Comparison of ENCODE assay signal across 19 mouse cellular contexts in the genomic region with DNA sequence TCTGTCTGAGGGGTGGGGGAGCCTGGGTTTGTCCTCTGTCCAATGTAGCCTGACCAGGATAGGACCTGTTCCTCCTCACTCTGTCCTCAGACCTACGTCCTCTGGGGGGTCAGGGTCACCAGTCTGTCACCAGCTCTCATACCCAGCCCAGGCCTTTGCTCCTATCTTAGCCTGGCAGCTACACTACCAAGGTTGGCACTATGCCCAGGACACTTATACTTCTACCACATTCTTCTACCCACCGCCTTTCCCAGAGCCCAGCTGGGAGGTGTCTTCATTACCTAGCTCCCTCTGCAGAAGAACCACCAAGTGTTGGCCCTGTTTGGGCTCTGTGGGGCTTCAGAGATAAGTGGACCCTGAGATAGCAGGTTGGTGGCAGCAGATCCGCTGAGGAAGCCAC.
A peak's percentile ranks its signal among the peaks of the same experiment; 100 is the strongest.
DNase-seq lines count a peak whose midpoint lies in the region; ATAC-seq and TF ChIP-seq lines count a peak whose summit lies in the region.
"Had no signal": no experiment of that assay in that cellular context is flagged by ENCODE, and none has a peak within 500 bp of the region (broad histone marks: within the 10 kb centered on the region; RNA-seq: fewer than 3 reads in every experiment).

No protein-coding gene starts in this region.

- peaks cover 15% of the 10 kb centered on the region for H3K4me1 ChIP-seq in heart, postnatal 0 days (ENCODE audit: control insufficient read depth, insufficient read depth)
- H3K4me1 ChIP-seq: lung, embryonic 15.5 days; stomach, embryonic 15.5 days had no signal

- no peaks in the 10 kb centered on the region for H3K27me3 ChIP-seq in heart, postnatal 0 days (ENCODE audit: control insufficient read depth, insufficient read depth, low read length)
- H3K27me3 ChIP-seq: limb, embryonic 13.5 days; lung, embryonic 15.5 days had no signal

- peak; percentile 72 for TF ChIP-seq EP300 in heart, postnatal 0 days (IDR thresholded peaks at IDR 0.05; ENCODE audit: low read depth)

- no peaks in the 10 kb centered on the region for H3K36me3 ChIP-seq in heart, postnatal 0 days (replicated peaks; ENCODE audit: control insufficient read depth, insufficient read depth, low read length)
- H3K36me3 ChIP-seq: limb, embryonic 13.5 days; lung, embryonic 15.5 days; stomach, embryonic 15.5 days had no signal

- 48% methylated on average over 3 of the region's 3 CpGs for WGBS in heart, postnatal 0 days

- DNase-seq in adrenal gland, postnatal 10 days, result peak; percentile 38
- no peak for DNase-seq in adrenal gland, postnatal 25 days
- DNase-seq in ovary, postnatal 36 days (ENCODE audit: low spot score), result peak; percentile 7
- no peak for DNase-seq in ovary, postnatal 10 days (ENCODE audit: low spot score)
- peak; percentile 94 for DNase-seq in heart, postnatal 0 days (ENCODE audit: low spot score)
- peak; percentile 32 for DNase-seq in lung, postnatal 36 days
- no peak for DNase-seq in neural tube, embryonic 10.5 days (ENCODE audit: extremely low spot score, low spot score)
- DNase-seq in c-Kit-positive CD71-positive TER-119-positive erythroid progenitor cells, embryonic 14.5 days (ENCODE audit: low spot score), result no peak
- DNase-seq: cerebellum, postnatal 36 days; forebrain, postnatal 0 days; gastrocnemius, postnatal 25 days; layer of hippocampus, postnatal 36 days; right cerebral cortex, postnatal 14 days; thymus, postnatal 14 days had no signal

- H3K9me3 ChIP-seq in heart, postnatal 0 days (replicated peaks; ENCODE audit: control insufficient read depth, low read length), result no peaks in the 10 kb centered on the region
- H3K9me3 ChIP-seq: limb, embryonic 13.5 days; lung, embryonic 15.5 days; stomach, embryonic 15.5 days had no signal

- H3K27ac ChIP-seq in heart, postnatal 0 days (ENCODE audit: low read depth), result peak overlapping the region; percentile 82
- H3K27ac ChIP-seq: hindbrain, postnatal 0 days; limb, embryonic 13.5 days; lung, embryonic 15.5 days; stomach, embryonic 15.5 days had no signal

- H3K4me3 ChIP-seq in heart, postnatal 0 days (ENCODE audit: low read depth, low read length), result no peak overlapping the region
- H3K4me3 ChIP-seq: limb, embryonic 13.5 days; lung, embryonic 15.5 days; stomach, embryonic 15.5 days had no signal

- H3K4me2 ChIP-seq in heart, postnatal 0 days (ENCODE audit: low read depth, low read length), result no peak overlapping the region
- H3K4me2 ChIP-seq: limb, embryonic 13.5 days; lung, embryonic 15.5 days; stomach, embryonic 15.5 days had no signal

- no peak for TF ChIP-seq CTCF in heart, postnatal 0 days (IDR thresholded peaks at IDR 0.05; ENCODE audit: low read depth)

- ATAC-seq in heart, postnatal 0 days (ENCODE audit: insufficient read depth, low read depth), result peak; percentile 96
- ATAC-seq: forebrain, postnatal 0 days; hindbrain, postnatal 0 days; midbrain, embryonic 16.5 days had no signal

- no peak overlapping the region for H3K9ac ChIP-seq in heart, postnatal 0 days (replicated peaks; ENCODE audit: low read depth, low read length)
- H3K9ac ChIP-seq: forebrain, postnatal 0 days; limb, embryonic 13.5 days; lung, embryonic 15.5 days; stomach, embryonic 15.5 days had no signal

Comparison
In these comparisons a context has a peak if more than half of its experiments do, and no peak if none do; other contexts are left out.
1. DNase-seq: peak in adrenal gland, postnatal 10 days (single experiment), ovary, postnatal 36 days (single experiment), heart, postnatal 0 days (single experiment) and lung, postnatal 36 days (single experiment); none in adrenal gland, postnatal 25 days (single experiment), ovary, postnatal 10 days (single experiment), neural tube, embryonic 10.5 days (single experiment) and c-Kit-positive CD71-positive TER-119-positive erythroid progenitor cells, embryonic 14.5 days (single experiment).